Mouse (Mus musculus): ENCODE data around the gene Vmn2r35.
"Not testable (repeated sequence)": the region's sequence is repeated elsewhere in the genome, so short reads cannot be mapped to it uniquely, and the experiment has no call there.

Gene Vmn2r35

GRCm38 (mm10) chr7:7819767-7820166, at the start of gene Vmn2r35:
Gene Vmn2r35 (minus strand): TSS chr7:7819867.
- DNase-seq (ENCODE audit: low spot score), result not testable (repeated sequence)

GRCm38 (mm10) chr7:7794196-7794595, 25.5 kb downstream of the Vmn2r35 start:
- not testable (repeated sequence) for DNase-seq (ENCODE audit: low spot score)
